Mouse (Mus musculus) liver, embryonic 14.5 days (tissue): ENCODE measurements around the gene Pcsk5.

Experiments
- CTCF ChIP-seq: IDR thresholded peaks from 2 replicates; pipeline ENCODE4 v1.5.1; 2016; ENCODE audit warnings: antibody characterized with exemption, low read depth, control low read depth
- EP300 ChIP-seq: IDR thresholded peaks from 2 replicates; pipeline ENCODE4 v1.6.1; 2016; ENCODE audit warnings: antibody characterized with exemption, low read depth

DNA sequence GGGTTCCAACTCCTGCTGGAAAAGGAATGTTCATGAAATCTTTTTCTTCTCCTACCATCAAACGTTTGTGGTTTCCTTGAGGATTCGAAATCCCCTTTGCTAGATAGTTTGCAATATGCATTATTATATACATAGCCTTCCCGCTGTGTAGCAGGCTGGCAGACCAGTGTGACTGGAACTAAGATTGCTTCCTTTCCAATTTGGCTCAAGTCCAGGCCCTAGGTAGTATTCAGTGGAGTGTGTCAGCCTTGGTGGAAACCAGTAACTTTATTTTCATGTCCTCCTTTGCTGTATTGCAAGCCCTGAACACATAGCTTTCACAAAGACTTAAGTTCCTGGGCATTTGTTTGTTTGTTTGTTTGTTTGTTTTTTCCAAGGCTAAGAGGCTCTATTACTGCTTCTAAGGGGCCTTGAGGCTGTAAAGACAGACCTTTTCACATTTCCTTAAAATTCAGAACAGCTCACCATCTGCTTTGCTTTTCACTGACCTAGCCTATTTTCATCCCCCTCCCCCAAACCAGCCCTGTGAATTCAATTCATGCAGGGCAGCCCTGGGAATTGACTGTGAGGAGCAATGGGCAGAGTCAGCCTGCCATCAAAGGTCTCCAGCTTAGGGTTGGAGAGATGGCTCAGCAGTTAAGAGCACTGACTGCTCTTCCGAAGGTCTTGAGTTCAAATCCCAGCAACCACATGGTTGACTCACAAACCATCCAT, 397.8 kb downstream of the Pcsk5 start:
- TF ChIP-seq EP300: no peak
- no peak for TF ChIP-seq CTCF
